Mouse (Mus musculus) retina, embryonic 14.5 days (tissue): ENCODE data around the gene Kcp.

Experiments used
- DNase-seq: peaks from one replicate; pipeline ENCODE4 v3.0.0-alpha.2; 2015; ENCODE audit warnings: low spot score

Gene Kcp

GRCm38 (mm10) chr6:29507447-29508309 is at the start of gene Kcp:
Gene Kcp, minus strand, starts transcription at chr6:29507952.
- peak; percentile 55 for DNase-seq

GRCm38 (mm10) chr6:29557112-29557511 is 49.4 kb upstream of the Kcp start:
- no peak for DNase-seq

- no peak for DNase-seq
Observed at GRCm38 (mm10) chr6:29552526-29552925, 44.8 kb upstream of the Kcp start.

- DNase-seq, result no peak
Observed at GRCm38 (mm10) chr6:29548086-29548485, 40.3 kb upstream of the Kcp start.

- DNase-seq, result no peak
Observed at GRCm38 (mm10) chr6:29547582-29547981, 39.8 kb upstream of the Kcp start.

- DNase-seq, result no peak
Observed at GRCm38 (mm10) chr6:29545611-29546010, 37.9 kb upstream of the Kcp start.

- DNase-seq, result no peak
Observed at GRCm38 (mm10) chr6:29540956-29541355, 33.2 kb upstream of the Kcp start.

GRCm38 (mm10) chr6:29540223-29540622 is 32.5 kb upstream of the Kcp start:
- peak; percentile 32 for DNase-seq

- peak; percentile 7 for DNase-seq
Observed at GRCm38 (mm10) chr6:29539502-29539901, 31.8 kb upstream of the Kcp start.

- DNase-seq, result no peak
Observed at GRCm38 (mm10) chr6:29537221-29537620, 29.5 kb upstream of the Kcp start.

GRCm38 (mm10) chr6:29536651-29537193 is 29.0 kb upstream of the Kcp start:
- peak; percentile 31 for DNase-seq

GRCm38 (mm10) chr6:29535316-29535715 is 27.6 kb upstream of the Kcp start:
- DNase-seq, result no peak

GRCm38 (mm10) chr6:29530050-29530449 is 22.3 kb upstream of the Kcp start:
- no peak for DNase-seq

- DNase-seq, result no peak
Observed at GRCm38 (mm10) chr6:29529444-29529820, 21.7 kb upstream of the Kcp start.

- no peak for DNase-seq
Observed at GRCm38 (mm10) chr6:29528561-29529443, 21.1 kb upstream of the Kcp start.

GRCm38 (mm10) chr6:29528165-29528505 is 20.4 kb upstream of the Kcp start:
- no peak for DNase-seq

- DNase-seq, result no peak
Observed at GRCm38 (mm10) chr6:29527361-29528164, 19.8 kb upstream of the Kcp start.

GRCm38 (mm10) chr6:29526281-29527251 is 18.8 kb upstream of the Kcp start, which contains the start of gene Irf5:
Gene Irf5, plus strand, starts transcription at chr6:29526625.
- DNase-seq, result peak; percentile 53

GRCm38 (mm10) chr6:29525256-29525655 is 17.5 kb upstream of the Kcp start:
- no peak for DNase-seq

GRCm38 (mm10) chr6:29524034-29524489 is 16.3 kb upstream of the Kcp start:
- no peak for DNase-seq
